Mouse (Mus musculus) c-Kit-negative CD71-positive TER-119-positive erythroid progenitor cells, embryonic 14.5 days (primary cell): ENCODE data around the gene Abi3.
"Not testable (repeated sequence)": the region's sequence is repeated elsewhere in the genome, so short reads cannot be mapped to it uniquely, and the experiment has no call there.

Experiments used
- DNase-seq: peaks from one replicate; pipeline ENCODE4 v3.0.0-alpha.2; 2013; ENCODE audit warnings: low read depth, low spot score

Gene Abi3

DNA sequence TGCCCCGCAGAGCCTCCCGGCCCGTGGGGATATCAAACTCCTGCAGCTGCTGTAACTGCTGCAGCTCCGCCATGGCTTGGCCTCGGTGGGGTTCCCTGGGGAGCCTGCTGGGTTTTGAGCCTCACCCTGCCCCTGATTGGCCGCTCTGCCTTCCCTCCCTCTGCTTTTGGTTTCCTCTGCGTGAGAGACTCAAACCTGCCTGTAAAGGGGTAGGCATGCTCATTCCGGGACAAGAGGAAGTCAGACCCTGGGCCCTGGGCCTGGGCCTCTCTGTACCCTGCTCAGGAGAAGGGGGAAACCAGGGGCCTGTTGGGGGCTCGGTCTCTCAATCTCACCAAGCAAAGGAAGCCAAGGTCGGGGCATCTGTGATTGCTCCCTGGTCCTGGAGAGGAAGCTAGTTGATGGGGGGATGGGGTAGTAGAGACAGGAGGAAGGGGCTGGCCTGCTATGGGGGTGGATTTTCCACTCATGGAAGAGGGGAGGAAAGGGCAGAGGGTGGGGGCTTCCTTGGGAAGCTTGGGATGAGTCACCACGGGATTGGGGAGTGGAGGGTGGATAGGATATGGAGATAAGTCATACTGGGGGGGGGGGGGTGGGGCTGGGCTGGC, at the start of gene Abi3:
TSS of gene Abi3 (minus strand) at position 403 of the 608 bp plus-strand sequence.
- DNase-seq: no peak

DNA sequence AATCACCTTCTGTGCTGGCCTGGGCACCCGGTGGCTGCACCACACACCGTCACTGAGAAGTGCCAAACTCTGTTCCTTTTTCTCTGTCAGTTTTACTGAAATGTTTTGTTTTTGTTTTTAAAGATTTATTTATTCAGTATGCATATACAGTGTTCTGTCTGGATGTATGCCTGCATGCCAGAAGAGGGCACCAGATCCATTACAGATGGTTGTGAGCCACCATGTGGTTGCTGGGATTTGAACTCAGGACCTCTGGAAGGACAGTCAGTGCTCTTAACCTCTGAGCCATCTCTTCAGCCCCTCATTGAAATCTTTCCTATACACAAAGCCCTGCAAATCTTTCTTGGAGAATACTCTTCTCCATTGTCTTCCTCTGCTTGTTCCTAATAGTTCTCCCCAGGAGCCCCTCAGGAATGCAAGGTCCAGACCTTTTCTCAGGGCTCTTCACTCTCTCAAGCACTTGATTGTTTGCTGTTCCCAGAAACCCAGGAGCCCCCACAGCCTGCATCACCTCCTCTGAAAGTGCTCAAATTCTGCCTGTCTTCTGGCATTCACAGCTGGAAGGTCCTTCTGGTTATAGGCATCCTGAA, 48.3 kb upstream of the Abi3 start:
- DNase-seq: no peak

DNA sequence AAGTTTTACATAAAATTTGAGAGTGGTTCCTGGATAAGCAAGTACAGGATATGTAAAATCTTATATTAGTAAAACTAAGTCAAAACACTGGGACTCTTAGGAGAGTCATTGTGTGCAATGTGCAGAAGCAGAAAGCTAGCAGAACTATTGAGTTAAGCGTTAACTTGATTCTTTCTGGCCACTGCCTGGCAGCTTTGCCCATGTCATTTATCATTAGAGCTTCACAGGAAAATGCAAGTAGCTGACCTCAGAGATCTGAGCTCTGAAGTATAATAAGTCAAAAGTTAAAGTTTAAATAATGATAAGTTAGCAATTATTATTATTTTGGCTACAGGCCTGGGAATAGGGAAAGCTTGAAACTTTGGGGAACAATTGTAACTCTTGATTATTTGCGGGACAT, 37.6 kb upstream of the Abi3 start:
- DNase-seq: not testable (repeated sequence)

DNA sequence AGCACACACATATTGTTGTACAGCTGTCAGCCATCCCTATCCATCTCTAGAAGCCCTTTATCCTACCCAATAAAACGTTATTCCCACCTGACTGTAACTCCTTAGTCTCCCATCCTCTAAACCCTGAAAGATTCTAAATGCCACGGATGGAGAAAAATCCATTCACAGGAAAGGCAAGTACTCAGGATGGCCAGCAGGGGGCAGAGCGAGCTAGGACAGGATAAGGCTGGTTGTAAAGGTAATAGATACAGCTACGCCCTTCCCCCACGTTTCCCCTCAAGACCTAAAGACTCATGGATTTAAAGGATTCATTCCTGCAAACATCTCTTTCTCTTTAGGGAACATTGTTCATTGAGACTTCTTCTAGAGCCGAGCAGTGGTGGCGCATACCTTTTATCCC, 34.0 kb upstream of the Abi3 start:
- DNase-seq: peak; percentile 52

DNA sequence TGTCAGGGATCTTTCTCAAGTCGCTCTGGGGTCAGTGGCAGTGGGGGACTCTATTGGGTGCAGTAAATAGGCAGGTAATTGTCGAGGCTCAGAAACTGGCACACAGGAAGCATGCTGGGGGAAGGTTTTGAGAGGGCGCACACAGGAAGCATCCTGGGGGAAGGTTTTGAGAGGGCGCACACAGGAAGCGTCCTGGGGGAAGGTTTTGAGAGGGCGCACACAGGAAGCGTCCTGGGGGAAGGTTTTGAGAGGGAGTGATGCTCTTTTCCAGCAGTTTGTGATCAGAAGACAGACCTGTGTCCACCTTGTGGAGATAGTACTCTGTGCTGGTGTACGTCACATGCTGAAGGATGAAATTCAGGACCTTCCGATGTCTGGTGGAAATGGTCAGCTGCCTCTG, 33.5 kb upstream of the Abi3 start:
- no peak for DNase-seq

DNA sequence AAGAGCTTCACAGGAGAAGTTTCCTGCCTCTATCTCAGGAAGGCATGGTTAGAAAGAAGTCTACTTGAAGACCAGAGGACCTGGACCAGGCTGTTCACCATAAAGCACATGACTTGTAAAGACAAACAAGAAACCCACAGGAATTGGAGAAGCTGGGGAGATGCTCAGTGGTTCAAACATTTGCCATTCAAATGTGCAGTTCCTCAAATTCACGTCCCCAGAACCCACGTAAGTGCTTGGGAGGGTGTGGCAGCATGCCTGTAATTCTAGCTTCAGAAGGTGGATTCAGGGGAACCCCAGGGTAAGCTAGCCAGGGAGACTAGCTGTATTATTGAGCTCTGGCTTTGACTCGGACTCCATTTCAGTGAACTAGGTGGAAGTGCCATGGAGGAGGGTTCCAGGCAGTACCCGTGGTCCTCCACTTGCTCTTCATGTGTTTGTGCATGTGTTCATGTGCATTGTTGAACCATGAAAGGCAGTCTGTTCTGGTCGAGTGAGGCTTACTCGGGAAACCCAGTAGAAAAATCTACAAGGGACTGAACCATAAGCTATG, 27.7 kb upstream of the Abi3 start:
- DNase-seq: no peak

DNA sequence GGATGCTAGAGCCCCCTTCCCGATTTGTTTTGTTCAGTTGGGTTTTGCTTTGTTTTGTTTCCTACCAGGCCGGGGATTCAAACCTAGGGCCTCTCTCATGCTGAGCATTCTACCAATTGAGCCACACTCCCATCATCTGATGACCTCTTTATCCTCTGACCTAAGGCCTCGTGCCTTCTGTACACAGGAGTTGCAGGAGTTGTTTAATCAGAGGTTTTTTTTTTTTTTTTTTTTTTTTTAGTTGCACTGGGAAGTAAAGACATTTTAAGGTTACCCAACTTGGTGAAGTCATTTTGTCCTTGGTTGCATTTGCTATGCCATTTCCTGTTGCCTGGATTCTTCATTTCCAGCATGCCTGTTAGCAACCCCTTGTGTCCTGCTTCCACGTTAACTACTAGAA, 27.2 kb upstream of the Abi3 start:
- DNase-seq: no peak

DNA sequence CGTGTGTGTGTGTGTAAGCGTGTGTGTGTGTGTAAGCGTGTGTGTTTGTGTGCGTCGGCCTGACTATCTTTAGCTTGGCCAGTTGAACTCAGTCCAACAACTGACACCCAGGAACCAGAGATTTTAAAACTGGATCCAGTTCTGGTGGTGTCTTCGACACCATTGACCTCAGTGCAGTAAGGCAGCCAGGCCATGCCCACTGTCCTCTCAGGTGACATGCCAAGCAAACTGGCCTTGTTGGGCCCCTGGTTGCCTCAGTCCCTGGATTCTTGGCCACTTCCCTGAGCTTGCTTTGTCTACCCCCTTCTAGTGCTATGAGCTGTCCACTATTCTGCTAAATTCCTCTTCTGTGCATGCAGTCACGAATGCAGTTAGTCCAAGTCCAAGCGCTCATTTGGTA, 19.1 kb upstream of the Abi3 start:
- no peak for DNase-seq

DNA sequence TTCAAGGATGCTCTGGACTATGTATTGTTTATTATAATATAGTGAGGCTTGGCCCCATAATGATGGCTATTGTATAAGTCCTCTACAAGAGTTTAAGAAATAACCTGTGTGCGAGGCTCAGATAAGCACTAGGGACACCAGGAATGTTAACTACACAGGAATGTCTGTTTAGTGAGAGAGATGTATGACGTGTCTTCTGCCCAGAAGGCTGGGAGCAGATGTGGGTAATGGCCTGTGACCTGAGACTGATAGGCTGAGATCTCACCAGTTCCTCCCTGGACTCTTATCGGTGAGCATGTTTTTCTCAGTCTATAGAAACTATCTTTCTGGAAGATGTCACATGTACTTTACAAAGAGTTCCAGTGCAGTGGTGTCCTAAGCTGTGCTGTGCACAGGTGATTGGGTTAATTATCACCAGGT, 17.8 kb upstream of the Abi3 start:
- peak; percentile 52 for DNase-seq

DNA sequence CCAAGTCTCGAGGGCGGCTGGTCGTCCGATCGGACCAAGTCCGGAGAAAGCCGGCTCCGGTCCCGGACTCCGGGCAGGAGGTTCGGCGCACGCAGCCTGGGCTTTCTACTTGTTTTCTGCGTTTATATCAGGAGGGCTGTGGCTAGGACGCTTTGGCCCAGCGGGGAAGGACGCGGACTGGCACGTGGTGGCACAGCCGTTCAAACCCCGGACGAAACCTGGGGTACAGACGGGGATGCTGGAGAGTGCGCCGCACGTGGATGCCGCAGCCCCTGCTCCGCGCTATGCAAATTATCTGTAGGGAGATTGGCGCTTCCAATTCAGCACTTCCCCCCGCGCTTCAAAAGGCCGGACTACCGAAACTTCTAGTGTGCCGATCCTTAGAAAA, 17.2 kb upstream of the Abi3 start:
- peak; percentile 47 for DNase-seq

DNA sequence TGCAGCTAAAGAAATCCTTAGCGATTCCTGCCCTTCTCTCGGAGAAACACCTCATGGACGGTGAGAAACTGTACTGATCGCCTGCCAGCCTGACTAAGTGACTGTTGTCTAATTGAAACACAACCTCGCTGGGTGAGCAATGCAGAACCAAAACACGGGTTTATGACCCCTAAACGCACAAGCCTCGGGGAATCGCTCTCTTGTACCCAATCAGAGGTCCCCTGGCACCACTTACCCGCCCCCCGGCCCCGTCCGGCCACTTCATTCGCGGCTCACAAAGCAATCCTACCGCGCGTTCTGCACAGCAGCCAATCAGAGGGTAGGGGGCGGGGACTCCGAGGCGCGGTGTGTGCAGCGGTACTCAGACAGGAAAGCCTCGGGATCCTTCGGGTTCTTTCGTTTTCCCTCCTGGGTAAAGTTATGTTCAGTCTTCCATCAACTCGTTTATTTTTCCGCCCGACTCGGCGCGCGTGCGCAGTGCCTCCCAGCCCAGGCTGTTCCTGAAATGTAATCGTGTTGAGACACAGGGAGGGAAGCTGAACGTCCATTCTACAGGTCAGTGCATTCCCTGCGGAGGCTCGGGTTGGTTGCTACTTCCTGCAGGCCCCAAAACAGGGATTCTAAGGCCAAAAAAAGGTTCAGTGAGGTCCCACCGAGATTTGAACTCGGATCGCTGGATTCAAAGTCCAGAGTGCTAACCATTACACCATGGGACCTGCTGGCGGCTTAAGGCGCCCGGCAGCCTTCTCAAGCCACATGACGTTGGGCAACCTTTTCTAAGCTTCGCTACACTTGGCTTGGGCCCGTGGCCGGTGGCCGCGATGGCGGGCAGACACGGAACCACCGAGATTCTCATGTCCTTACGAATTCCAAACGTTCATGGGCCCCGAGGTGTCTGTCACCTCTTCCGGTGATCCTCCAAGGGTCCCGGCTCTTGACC, 16.5 kb upstream of the Abi3 start:
- peak; percentile 93 for DNase-seq

DNA sequence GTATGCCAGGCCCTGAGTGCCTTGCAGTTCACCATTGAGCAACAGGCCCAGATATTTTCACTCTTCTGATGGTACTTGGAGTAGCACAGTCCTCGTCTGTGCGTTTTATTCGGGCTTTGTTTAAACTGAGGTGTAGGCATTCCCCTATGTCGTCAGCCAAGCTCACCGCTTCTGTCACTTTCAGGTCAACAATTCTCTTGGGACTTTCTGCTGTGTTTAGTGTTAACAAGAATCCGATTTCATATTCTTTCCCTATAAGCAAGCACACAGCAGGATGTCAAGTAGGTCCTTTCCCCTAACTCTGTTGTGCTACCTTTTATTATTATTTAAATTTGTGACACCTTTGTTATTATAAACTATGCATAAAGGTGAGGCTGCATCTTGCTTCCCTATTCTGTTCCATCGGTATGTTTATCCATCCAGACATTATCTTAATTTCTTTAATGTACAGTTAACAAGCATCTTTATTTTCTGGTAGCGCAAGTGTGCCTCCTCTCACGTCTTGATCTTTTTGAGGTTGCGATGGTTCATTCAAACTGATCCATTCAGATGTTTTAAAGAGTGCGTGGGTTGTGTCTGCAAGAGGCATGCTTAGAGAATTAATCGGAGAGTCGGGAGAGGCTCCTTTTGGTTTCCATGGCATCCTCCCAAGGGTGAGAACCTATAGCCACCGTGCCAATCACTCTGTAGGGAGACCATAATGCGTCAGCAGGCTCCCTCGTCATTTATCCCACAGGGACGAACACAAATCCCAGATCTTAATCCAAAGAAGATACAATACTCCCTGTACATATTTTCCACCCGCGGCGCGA, 15.6 kb upstream of the Abi3 start:
- no peak for DNase-seq

DNA sequence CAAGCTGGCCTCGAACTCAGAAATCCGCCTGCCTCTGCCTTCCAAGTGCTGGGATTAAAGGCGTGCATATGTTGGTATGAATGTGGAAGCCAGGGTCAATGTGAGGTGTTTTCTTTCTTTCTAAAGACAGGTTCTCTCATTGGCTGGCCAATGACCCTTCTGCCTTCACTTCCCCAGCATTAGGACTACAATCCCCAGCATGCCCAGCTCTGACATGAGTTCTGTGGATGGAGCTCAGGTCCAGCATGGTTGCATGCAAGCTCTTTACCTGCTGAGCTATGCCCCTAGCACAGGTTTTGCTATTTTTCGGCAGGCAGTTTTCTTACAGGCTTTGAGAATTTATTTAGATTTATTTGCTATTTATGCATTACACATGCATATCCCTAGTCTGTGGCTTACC, 15.0 kb upstream of the Abi3 start:
- no peak for DNase-seq

DNA sequence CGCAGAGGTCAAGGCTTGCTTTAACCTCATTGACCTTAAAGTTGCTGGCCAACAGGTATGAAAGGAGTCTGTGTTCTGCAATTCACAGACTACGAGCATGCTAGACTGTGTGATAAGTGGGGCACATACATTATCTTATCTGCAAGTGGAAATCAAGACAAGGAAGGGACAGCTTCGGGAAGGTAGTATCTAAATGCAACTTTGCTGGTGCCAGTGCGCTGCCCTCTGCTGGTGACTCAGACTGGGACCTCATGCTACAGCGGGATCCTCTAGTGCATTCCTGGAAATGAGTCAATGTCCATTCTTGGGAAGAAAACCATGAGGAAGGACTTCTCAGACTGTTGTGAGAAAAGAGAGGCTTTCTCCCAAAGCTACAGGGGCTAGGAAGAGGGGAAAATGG, 11.4 kb upstream of the Abi3 start:
- DNase-seq: no peak

DNA sequence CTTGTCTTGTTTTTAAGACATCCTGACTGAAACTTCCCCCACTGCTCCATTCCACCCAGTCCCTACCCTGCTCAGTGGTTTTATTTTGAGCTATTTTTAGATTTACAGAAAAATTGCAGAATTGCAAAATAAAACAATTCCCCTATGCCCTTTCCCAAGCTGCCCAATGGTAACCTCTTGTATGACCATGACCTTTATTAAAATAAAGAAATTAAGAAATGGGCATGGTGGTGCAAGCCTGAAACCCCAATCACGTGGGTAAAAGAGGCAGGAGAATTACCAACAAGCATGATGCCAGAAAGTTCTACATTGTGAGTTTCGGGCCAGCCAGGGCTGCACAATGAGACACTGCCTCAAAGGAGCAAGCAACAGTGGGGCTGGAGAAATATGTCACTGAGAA, 8.6 kb upstream of the Abi3 start:
- no peak for DNase-seq

DNA sequence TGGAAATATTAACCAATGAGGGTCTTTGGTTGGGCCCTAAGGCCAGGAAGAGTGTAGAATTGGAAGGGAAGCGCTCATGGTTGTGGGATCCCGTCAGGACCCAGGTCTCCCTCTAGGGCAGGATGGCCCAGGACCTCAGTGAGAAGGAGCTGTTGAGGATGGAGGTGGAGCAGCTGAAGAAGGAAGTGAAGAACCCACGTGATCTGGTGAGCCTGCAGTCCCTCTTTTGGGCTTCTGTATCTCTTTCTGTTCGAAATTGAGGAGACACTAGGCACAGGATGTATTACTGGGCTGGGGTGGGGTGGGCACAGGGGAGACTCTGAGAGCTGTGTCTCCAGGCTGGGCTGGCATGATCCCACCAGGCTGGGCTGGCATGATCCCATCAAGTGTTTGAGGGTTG, 2.7 kb upstream of the Abi3 start:
- DNase-seq: no peak

DNA sequence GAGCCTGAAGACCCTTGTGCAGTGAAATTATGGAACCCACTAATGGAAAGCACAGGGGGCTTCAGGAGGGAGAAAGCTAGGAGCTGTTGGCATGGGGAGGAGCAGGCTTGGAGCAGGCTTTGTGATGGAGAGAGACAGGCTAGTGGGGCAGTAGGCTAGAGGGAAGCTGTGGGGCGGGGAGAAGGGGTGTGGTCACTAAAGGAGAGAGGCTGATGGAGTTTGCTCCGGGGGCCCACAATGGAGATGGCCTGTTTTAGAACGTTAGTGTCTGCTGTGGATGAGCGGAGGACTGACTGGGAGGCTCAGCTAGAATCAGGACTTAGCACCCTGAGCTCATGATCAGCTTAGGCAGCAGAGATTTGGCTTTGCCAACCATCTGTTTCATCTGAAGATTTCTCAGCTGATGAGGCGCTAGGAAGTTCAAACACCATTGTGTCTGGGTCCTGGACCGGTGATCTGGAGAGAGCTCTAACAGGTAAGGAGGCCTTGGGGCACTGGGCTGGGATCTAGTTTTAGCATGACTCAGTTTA, 1.2 kb upstream of the Abi3 start:
- no peak for DNase-seq

DNA sequence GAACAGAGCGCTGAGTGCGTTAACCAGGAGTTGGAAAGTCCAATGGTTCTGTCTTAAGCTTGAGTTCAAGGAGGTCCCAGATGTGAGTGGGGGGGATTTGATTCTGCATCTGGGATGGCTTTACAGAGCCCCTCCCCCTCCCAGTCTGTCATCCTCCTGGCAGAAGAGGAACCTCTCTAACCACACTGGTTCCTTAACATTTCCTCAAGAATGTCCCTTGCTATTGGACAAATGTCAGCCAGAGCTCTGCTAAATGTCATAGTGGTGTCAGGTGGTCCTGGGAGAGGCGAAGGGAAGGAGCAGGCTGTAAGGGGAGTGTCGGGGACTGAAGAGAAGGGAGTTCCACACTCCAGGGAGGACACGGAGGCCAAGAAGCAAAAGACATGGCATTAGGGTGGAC, 677 bp upstream of the Abi3 start:
- DNase-seq: no peak

DNA sequence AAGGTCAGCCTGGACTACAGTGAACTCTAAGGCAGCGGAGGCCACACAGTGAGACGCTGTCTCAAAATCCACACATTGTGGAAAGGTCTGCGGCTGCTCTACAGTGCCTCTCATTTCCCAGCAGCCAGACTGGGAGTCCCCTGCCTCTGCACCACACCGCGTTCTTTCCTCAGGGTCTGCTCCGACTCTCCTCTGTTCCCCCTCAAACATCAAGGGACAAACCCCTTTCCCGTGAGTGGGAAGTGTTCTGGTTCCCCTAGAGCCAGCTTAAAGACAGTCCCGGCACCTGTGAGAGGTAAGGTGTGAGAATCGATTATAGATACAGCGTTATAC, 812 bp downstream of the Abi3 start:
- no peak for DNase-seq

DNA sequence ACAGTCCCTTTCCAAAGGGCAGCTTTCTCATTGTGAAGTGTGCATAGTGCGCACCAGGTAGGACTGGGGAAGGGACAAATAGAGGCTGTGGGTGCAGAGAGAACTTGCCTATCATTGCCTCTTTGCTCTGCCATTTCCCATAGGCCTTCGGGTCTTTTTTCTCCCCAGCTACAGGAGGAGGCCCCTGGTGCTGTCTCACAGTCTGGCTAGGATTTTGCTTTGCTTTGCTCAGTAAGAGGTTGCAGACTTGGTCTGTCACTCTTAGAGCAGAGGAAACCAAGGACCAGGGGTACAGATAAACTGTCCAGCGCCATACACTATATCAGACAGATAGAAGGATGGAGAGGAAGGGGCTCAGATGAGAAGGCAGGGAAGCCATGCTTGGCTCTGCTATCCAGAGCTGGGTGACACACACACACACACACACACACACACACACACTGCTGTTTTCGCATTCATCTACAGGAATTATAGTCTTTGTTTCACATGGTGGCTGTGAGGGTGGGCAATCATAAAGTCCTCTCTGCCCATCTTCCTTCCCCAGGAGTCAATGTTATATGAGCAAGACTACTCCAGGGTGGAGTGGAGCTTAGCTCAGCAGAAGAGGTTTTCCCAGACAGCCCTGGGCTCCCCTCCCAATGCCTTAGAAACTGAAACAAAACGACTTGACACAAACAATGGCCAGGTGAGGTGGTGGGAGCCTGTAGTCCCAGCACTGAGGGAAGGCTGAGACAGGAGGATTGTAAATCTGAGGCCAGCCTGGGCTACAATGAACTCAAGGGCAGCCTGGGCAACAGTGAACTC, 1.4 kb downstream of the Abi3 start:
- no peak for DNase-seq
